Mouse (Mus musculus): ENCODE data around the gene Gm498. TPM values are rescaled to one million over a fixed set of nuclear protein-coding genes. Genes with fewer than 3 reads are reported as not detected.

Gene Gm498
- polyA plus RNA-seq, 1 experiment from 2014 or later = not detected

Small RNA genes lying within 50 kb of the gene (microRNA-seq; reads per million reads assigned to microRNA genes)
- not detected for gene Mir6404

Other genes starting within 250 kb of the Gm498 start
- 0.46 and 0.65 TPM in 2 replicates for gene Tnfrsf26, start 238.1 kb upstream of the Gm498 start, polyA plus RNA-seq (2015; fragmentation: Nextera tagmentation; extraction: Ambion mirVana)
- gene Tnfrsf22, start 217.2 kb upstream of the Gm498 start, polyA plus RNA-seq (2015; fragmentation: Nextera tagmentation; extraction: Ambion mirVana) = 11.6 and 15.0 TPM in 2 replicates
- 1.0 and 1.8 TPM in 2 replicates for gene Tnfrsf23, start 181.0 kb upstream of the Gm498 start, polyA plus RNA-seq (2015; fragmentation: Nextera tagmentation; extraction: Ambion mirVana)
- 37.9 and 43.6 TPM in 2 replicates for gene Osbpl5, start 109.9 kb upstream of the Gm498 start, polyA plus RNA-seq (2015; fragmentation: Nextera tagmentation; extraction: Ambion mirVana)
- gene Mrgprg, start 99.8 kb upstream of the Gm498 start, polyA plus RNA-seq (2015; fragmentation: Nextera tagmentation; extraction: Ambion mirVana) = not detected in 2 replicates
- 0.86 and 1.4 TPM in 2 replicates for gene Mrgpre, start 82.3 kb upstream of the Gm498 start, polyA plus RNA-seq (2015; fragmentation: Nextera tagmentation; extraction: Ambion mirVana)
- 5.8 and 7.1 TPM in 2 replicates for gene Nadsyn1, start 44.0 kb upstream of the Gm498 start, polyA plus RNA-seq (2015; fragmentation: Nextera tagmentation; extraction: Ambion mirVana)
- gene Dhcr7, start 43.7 kb upstream of the Gm498 start, polyA plus RNA-seq (2015; fragmentation: Nextera tagmentation; extraction: Ambion mirVana) = 39.6 and 41.5 TPM in 2 replicates
- gene Shank2, start 135.1 kb downstream of the Gm498 start, polyA plus RNA-seq (2015; fragmentation: Nextera tagmentation; extraction: Ambion mirVana) = 1.5 and 1.7 TPM in 2 replicates

Measured in embryonic facial prominence, embryonic 13.5 days (tissue).